Mouse (Mus musculus): ENCODE results near the gene Map3k21. TPM values are rescaled to one million over a fixed set of nuclear protein-coding genes. Genes with fewer than 3 reads are reported as not detected.

The Map3k21 gene
- not detected for polyA plus RNA-seq (2017; shearing (Covaris generic))

DNA sequence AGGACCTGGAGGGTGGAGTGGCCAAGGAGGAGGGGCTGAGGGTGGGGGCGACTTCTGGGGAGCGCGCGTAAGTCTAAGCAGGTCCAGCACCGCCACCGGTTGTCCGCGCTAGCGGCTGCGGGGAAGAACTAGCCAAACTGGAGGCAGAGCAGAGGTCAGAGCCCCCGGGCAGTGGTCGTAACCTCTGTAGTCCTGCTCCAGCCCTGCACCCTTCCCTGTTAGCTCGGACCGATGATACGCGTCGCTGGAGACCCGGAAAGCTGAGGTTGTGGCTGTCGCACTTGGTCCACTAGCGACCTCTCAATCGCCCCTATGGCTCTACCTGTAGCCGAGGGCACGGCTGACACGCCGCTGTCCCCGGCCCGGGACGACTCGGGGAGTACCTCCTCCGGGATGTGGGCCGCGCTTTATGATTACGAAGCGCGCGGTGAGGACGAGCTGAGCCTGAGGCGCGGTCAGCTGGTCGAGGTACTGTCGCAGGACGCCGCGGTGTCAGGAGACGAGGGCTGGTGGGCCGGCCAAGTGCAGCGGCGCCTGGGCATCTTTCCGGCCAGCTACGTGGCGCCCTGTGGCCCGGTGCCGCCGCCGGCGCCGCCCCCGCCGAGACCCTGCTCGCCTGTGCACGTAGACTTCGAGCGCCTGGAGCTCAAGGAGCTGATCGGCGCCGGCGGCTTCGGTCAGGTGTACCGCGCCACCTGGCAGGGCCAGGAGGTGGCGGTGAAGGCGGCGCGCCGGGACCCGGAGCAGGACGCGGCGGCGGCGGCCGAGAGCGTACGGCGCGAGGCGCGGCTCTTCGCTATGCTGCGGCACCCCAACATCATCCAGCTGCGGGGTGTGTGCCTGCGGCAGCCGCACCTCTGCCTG is at the start of gene Map3k21:
TSS of gene Map3k21 (plus strand) at position 86 of the 864 bp plus-strand sequence.
- ATAC-seq = no peak

GRCm38 (mm10) chr8:125866125-125866524 is 44.1 kb upstream of the Map3k21 start:
- no peak for ATAC-seq

DNA sequence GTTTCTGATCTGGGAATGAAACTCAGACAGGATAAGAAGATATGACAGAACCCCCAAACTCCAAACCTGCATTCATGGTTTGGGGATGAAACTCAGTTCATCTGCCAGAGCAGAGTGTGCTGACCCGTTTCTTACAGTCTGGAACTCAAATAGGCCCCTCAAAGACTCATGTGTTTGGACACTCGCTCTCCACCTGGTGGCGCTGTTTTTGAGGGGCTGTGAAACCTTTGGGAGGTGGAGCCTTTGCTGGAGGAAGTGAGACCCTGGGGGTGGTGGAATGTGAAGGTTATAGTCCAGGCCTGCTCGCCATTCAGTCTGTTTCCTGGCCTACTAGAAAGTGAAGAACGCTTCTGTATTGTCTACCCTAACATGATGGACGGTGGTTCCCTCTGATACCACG is 41.7 kb upstream of the Map3k21 start:
- ATAC-seq = no peak

- ATAC-seq = no peak
These were observed 40.5 kb upstream of the Map3k21 start for GRCm38 (mm10) chr8:125869739-125870138.

GRCm38 (mm10) chr8:125870179-125870702 is 40.0 kb upstream of the Map3k21 start:
- ATAC-seq = no peak

DNA sequence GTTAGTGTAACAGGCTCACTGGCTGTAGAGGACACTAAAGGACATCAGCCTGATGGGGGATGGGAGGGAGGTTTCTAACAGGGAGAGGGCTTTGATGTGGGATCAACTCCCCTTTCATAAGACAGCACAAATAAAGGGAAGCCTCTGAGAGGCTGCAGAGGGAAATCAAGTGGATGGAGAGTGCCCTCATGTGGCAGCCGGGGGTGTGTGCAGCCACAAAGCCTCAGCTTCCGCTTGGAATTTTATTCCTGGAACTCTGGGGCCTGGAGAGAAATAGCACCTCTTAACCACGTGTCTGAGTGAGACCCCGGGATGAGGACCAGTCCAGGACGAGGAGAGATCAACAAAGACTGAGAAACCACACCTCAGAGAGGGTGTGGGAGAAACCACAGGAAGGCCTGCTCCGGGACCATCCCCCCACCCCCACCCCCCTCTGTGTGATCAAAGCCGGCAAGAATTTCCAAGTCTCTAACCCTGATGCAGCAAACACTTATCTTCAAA is 39.4 kb upstream of the Map3k21 start:
- ATAC-seq = no peak

- no peak for ATAC-seq
These were observed 37.6 kb upstream of the Map3k21 start for GRCm38 (mm10) chr8:125872501-125873249.

GRCm38 (mm10) chr8:125873250-125873534 is 37.1 kb upstream of the Map3k21 start:
- no peak for ATAC-seq

GRCm38 (mm10) chr8:125880447-125880846 is 29.8 kb upstream of the Map3k21 start:
- ATAC-seq = no peak

- no peak for ATAC-seq
These were observed 22.7 kb upstream of the Map3k21 start for GRCm38 (mm10) chr8:125887549-125887948.

DNA sequence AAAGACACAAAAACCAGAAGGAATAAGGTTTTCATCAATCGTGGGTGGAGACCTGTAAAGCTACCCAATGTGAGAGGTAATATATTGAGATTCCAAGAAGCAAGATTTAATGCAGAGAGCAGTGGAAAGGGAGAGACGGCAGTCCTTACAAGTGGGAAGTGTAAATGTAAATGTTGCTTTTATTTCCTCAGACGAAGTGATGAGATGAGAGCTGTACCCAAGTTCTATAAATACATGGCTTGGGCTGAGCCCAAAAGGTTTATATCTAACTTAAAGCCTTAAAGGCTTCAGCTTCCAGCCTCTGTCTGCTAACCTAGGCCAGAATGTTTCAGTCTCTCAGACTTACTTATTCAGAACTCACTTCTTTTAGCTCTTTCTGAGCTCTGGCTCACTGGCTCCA is 20.3 kb upstream of the Map3k21 start:
- no peak for ATAC-seq

GRCm38 (mm10) chr8:125897388-125897787 is 12.9 kb upstream of the Map3k21 start:
- no peak for ATAC-seq

DNA sequence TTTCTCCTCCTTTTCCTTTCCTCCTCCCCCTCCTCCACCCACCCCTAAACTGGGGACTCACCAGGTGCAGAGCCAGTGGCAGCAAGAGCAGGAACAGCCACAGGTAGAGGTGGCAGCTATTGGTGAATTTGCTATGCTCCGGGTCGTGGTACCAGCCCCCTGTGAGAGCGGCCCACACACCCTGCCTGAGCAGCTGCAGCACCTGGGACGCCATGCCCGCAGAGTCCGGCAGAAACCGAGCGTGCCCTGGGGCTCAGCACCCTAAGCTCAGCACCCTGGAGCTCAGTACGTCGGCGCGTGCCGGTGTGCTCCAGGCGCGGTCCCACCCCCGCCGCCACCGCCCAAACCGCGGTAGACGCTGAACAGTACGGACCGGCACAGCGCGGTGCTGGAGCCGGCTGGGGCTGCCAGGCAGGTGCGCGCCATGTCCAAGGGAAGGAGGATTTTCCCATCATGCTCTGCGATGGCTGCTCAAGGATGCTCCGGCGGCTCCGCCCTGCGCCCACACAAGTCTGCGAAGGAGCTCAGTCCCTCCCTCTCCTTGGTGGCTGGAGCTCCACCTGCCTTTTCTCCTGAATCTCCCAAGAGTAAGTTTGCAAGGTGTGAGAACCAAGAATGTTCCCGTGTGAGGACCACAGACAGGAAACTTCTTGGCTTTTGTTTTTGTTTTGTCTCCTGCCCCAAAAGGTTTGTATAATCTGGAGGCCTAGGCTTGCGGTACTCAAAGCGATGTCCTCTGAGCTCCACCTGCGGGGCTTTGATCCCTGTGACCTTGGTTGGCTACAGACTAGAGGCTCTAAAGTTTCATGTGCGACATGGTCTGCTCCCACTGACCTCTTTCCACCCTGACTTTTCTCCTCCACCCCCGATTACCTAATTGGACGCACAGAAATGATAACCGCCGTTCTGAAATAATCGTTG is 12.1 kb upstream of the Map3k21 start, which contains the start of gene Pcnx2:
TSS of gene Pcnx2 (minus strand) at position 450 of the 921 bp plus-strand sequence.
- no peak for ATAC-seq

DNA sequence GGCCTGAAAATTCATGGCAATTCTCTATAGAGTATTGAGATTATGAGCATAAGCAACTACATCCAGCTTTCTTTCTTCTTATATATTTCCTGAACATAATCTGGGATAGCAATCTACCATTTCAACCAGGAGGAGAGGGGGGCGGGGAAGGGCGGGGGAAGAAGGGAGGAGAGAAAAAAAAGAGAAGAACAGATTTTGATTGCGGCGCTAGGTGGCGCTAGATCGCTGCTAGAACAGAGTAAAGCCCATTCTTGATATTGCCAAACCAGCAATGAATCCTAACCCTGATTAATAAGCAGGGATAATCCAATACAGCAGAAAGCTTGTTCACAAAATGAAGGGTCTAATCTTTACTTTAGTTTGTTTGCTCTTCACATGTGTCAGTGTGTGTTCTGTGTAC is 11.4 kb upstream of the Map3k21 start:
- ATAC-seq = no peak

GRCm38 (mm10) chr8:125901167-125901566 is 9.1 kb upstream of the Map3k21 start:
- no peak for ATAC-seq

DNA sequence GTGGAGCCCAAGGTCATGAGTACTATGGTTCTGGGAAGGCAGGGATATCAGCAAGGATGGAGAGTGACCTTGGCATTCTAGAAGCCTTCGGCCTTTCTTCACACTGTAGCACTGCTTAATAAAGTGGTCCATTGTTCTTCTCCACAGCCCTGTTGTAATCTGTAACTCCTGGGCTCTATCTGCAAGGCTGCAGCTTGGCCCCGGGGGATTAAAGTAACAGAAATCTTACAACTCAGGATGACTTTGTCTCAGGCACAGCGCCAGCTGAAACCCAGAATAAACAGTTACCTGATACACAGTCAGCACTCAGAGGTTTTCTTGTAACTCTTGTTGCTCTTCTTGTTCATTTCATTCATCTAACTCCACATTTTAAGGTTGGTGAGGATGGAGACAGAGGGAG is 7.7 kb upstream of the Map3k21 start:
- ATAC-seq = no peak

DNA sequence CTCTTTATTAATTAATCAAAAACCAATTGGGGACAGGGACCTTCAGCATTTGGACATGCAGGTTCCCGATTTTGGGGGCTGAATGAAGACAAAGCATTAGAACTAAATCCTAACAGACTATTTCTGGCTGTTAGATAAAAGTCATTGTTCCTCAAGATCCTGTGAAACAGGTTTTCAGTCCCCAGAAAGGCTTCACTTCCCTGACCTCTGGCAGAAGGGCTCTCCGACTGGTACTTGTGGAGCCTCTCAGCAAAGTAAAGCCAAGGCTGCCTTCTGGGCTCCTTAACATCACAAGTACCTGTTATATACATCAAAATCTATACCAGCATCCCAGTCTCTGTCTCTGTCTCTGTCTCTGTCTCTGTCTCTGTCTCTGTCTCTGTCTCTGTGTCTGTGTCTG is 4.9 kb upstream of the Map3k21 start:
- no peak for ATAC-seq

DNA sequence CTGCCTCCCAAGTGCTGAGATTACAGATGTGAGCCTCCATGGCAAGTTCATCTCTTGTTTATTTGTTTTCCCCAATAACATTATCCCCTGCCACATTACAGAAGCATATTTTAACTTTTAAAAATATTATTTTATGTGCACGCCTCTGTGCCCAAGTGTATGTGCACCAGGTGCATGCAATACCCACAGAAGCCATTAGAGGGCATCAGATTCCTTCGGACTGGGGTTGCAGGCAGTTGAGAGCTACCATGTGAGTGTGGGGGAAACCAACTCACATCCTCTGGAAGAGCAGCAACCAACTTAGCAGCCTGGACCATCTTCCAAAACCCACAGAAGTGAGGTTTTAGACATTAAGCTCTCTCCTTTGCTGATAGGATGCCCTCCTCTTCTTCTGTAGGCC is 2.9 kb upstream of the Map3k21 start:
- no peak for ATAC-seq

DNA sequence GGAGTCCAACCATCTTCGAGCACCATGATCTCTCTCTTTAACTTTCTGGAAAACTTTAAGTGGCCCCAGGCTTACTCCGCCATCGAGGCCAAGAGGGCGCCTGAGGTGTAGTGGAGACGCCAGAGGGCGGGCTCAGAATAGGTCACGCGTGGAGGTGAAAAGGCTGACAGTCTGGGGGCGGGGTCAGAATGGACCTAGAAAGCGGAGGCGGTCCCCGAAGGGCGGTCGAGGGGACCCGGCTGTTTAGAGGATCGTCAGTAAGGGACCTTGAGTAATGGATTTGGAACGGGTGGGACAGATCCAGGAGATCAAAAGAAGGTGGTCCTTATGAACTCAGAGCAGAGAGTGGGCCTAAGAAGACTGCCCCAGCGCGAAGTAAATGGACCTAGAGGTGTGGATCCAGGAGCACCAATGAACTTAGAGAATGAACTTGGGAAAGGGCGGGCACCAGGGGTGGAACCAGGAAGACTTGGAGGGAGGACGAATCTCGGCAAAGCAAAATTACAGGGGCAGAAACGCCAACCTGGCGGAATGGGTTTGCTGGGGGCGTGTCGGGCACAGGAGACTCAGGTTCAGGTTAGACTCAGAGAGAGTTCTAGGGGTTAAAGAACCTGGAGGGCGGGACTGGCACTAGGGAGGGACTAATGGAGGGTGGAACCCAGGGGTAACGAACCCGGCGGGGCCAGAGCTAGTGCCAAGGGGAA is 437 bp upstream of the Map3k21 start:
- no peak for ATAC-seq

GRCm38 (mm10) chr8:125911229-125911580 is 955 bp downstream of the Map3k21 start:
- no peak for ATAC-seq

GRCm38 (mm10) chr8:125913206-125913605 is 3.0 kb downstream of the Map3k21 start:
- no peak for ATAC-seq

GRCm38 (mm10) chr8:125914386-125914785 is 4.1 kb downstream of the Map3k21 start:
- ATAC-seq = no peak
